Mouse (Mus musculus) stomach, embryonic 16.5 days (tissue): ENCODE data around the gene Gm9837. TPM values are rescaled to one million over a fixed set of nuclear protein-coding genes. Genes with fewer than 3 reads are reported as not detected.

Experiments used
- ATAC-seq: fragments of 200-750 bp; cut with Nextera tagmentation; 2 replicates; pipeline ENCODE4 v1.8.0; 2017; ENCODE audit warnings: moderate number of reproducible peaks, moderate TSS enrichment; ENCODE audit not compliant: insufficient read depth, low FRiP score
- H3K27ac ChIP-seq: fragments of 300-500 bp; sonication (generic); 2 replicates; pipeline ENCODE4 v1.5.1; 2014; ENCODE audit warnings: low read length
- H3K27me3 ChIP-seq: fragments of 300-500 bp; sonication (generic); 2 replicates; pipeline ENCODE4 v1.6.1; 2014; ENCODE audit warnings: low read length, control low read depth, mixed read lengths; ENCODE audit not compliant: control insufficient read depth, insufficient read depth
- H3K36me3 ChIP-seq: fragments of 300-500 bp; sonication (generic); 2 replicates; pipeline ENCODE4 v1.6.1; 2014; ENCODE audit warnings: low read length; ENCODE audit not compliant: control insufficient read depth, insufficient read depth
- H3K4me1 ChIP-seq: fragments of 300-500 bp; sonication (generic); 2 replicates; pipeline ENCODE4 v1.6.1; 2014; ENCODE audit warnings: low read length, control low read depth, mixed read lengths; ENCODE audit not compliant: control insufficient read depth, insufficient read depth
- H3K4me2 ChIP-seq: fragments of 300-500 bp; sonication (generic); 2 replicates; pipeline ENCODE4 v1.6.1; 2014; ENCODE audit warnings: low read depth, low read length, mixed read lengths
- H3K4me3 ChIP-seq: fragments of 300-500 bp; sonication (generic); replicated peaks from 2 replicates; pipeline ENCODE4 v1.5.1; 2014; ENCODE audit warnings: mild to moderate bottlenecking, low read length
- H3K9ac ChIP-seq: fragments of 300-500 bp; sonication (generic); 2 replicates; pipeline ENCODE4 v1.6.1; 2014; ENCODE audit warnings: low read length
- H3K9me3 ChIP-seq: fragments of 300-500 bp; sonication (generic); replicated peaks from 2 replicates; pipeline ENCODE4 v1.6.1; 2016; ENCODE audit warnings: low read length, control low read depth; ENCODE audit not compliant: control insufficient read depth
- WGBS: fragments of 180-500 bp; shearing (Covaris S2); extraction: QIAGEN DNeasy Blood & Tissue Kit; methylation state at CpG from one replicate; pipeline ENCODE4 v1.1.7; 2014; 5-methylcytosine and 5-hydroxymethylcytosine counted together
- polyA plus RNA-seq: library from polyadenylated mRNA; unstranded; fragments of >200 nt; fragmentation: Nextera tagmentation; extraction: Ambion mirVana; gene quantifications from 2 replicates; pipeline ENCODE4 v1.2.1, GENCODE M21; 2015

The Gm9837 gene
- polyA plus RNA-seq, 1 experiment from 2014 or later: not detected

DNA sequence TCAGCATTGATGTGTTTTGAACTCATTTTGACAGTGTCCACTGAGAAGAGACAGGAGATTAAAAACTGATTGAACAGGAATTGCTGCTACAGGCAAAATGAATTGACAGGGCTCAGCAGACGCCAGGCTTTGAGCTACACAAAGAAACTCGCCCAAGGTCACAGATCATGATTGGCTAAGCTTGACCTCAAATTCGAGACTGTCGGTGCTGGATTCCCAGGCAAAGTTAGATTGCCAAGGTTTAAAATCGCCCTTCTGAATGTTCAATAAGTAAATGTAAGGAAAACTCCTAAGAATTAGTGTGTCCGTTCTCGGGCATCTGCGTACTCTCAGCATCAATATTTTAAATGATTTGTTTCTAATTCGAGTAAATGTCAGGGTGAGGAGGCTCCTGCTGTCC is 19.1 kb upstream of the Gm9837 start:
- Histone ChIP-seq H3K9me3 (no peaks in the 10 kb centered on the region), H3K27ac (no peak overlapping the region), H3K4me1 (peaks cover 6% of the 10 kb centered on the region; the same call in 1 of the 2 replicates), H3K36me3 (no peaks in the 10 kb centered on the region), H3K4me2 (no peak overlapping the region), H3K27me3 (0 out of 2 replicates have a peak, but pooled peaks cover 2% of the 10 kb centered on the region), H3K4me3 (no peak overlapping the region), H3K9ac (no peak overlapping the region)
- WGBS: 79% methylated on average over 9 of the region's 9 CpGs
- no peak for ATAC-seq

GRCm38 (mm10) chr11:53489007-53489406 is 18.7 kb upstream of the Gm9837 start:
- Histone ChIP-seq H3K9me3 (no peaks in the 10 kb centered on the region), H3K27me3 (0 out of 2 replicates have a peak, but pooled peaks cover 2% of the 10 kb centered on the region), H3K9ac (no peak overlapping the region), H3K4me3 (no peak overlapping the region), H3K36me3 (no peaks in the 10 kb centered on the region), H3K4me2 (no peak overlapping the region), H3K4me1 (peaks cover 6% of the 10 kb centered on the region; the same call in 1 of the 2 replicates), H3K27ac (no peak overlapping the region)
- 96% methylated on average over 5 of the region's 5 CpGs for WGBS
- no peak for ATAC-seq

- Histone ChIP-seq H3K36me3 (no peaks in the 10 kb centered on the region), H3K4me1 (peaks cover 6% of the 10 kb centered on the region; the same call in 1 of the 2 replicates), H3K9me3 (no peaks in the 10 kb centered on the region), H3K9ac (no peak overlapping the region; the same call in 1 of the 2 replicates), H3K27me3 (0 out of 2 replicates have a peak, but pooled peaks cover 2% of the 10 kb centered on the region), H3K4me2 (peak overlapping the region; percentile 29), H3K4me3 (peak overlapping the region; percentile 15), H3K27ac (no peak overlapping the region)
- peak; percentile 75; the same call in 1 of the 2 replicates for ATAC-seq
- 8% methylated on average over 27 of the region's 27 CpGs for WGBS
Measured at GRCm38 (mm10) chr11:53486822-53487594, 16.7 kb upstream of the Gm9837 start.

GRCm38 (mm10) chr11:53486351-53486750 is 16.1 kb upstream of the Gm9837 start:
- Histone ChIP-seq H3K27me3 (0 out of 2 replicates have a peak, but pooled peaks cover 2% of the 10 kb centered on the region), H3K4me2 (no peak overlapping the region), H3K27ac (no peak overlapping the region), H3K4me1 (peaks cover 6% of the 10 kb centered on the region; the same call in 1 of the 2 replicates), H3K9me3 (no peaks in the 10 kb centered on the region), H3K4me3 (no peak overlapping the region), H3K9ac (no peak overlapping the region), H3K36me3 (no peaks in the 10 kb centered on the region)
- WGBS: 65% methylated on average over 3 of the region's 3 CpGs
- no peak for ATAC-seq

GRCm38 (mm10) chr11:53485719-53486118 is 15.4 kb upstream of the Gm9837 start:
- no peaks in the 10 kb centered on the region for H3K36me3 ChIP-seq
- no peak overlapping the region for H3K4me2 ChIP-seq
- 0 out of 2 replicates have a peak, but pooled peaks cover 2% of the 10 kb centered on the region for H3K27me3 ChIP-seq
- WGBS: 44% methylated on average over 3 of the region's 3 CpGs
- H3K4me3 ChIP-seq: no peak overlapping the region
- peaks cover 6% of the 10 kb centered on the region; the same call in 1 of the 2 replicates for H3K4me1 ChIP-seq
- no peak overlapping the region for H3K9ac ChIP-seq
- no peak overlapping the region for H3K27ac ChIP-seq
- no peaks in the 10 kb centered on the region for H3K9me3 ChIP-seq
- no peak for ATAC-seq

DNA sequence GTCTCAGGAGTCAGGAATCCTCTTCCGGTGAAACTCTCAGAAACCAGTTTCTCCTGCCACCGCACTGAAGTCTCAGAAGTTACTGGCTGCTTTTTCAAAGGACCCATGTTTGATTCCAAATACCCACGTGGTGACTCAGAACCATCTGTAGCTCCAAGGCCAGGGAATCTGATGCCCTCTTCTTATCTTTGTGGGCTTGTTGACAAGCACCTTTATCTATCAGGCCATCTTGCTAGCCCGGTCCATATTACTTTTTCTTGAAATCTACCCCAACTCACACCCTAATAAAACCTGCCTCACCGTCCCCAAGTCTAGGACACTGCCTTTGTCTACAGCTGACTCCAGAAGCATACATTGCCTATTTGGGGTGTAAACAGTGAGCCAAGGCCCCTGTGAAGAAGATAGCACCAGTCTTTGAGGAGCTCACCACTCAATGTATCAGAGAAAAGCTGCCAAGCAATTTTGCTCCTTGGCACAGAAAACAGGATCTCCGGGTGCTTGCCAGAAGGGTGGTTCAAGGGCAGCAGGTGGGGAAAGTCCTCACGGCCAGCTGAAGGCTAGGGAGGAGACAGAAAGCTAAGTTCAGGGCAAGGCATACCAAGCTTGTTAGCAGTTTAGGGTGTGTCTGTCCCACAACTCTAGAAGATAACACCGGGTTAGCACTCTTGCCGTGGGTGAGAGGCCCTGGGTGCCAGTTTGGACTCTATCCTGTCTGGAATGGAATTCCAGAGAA is 13.0 kb upstream of the Gm9837 start:
- H3K27me3 ChIP-seq: peaks cover 23% of the 10 kb centered on the region
- H3K4me2 ChIP-seq: no peak overlapping the region
- ATAC-seq: peak; percentile 66
- H3K4me1 ChIP-seq: peaks cover 21% of the 10 kb centered on the region
- no peaks in the 10 kb centered on the region for H3K9me3 ChIP-seq
- WGBS: 48% methylated on average over 9 of the region's 9 CpGs
- H3K36me3 ChIP-seq: no peaks in the 10 kb centered on the region
- H3K9ac ChIP-seq: no peak overlapping the region
- peak overlapping the region; percentile 50; the same call in 1 of the 2 replicates for H3K27ac ChIP-seq
- no peak overlapping the region for H3K4me3 ChIP-seq

- H3K36me3 ChIP-seq: no peaks in the 10 kb centered on the region
- no peak overlapping the region for H3K4me3 ChIP-seq
- H3K4me1 ChIP-seq: peaks cover 15% of the 10 kb centered on the region
- peaks cover 35% of the 10 kb centered on the region for H3K27me3 ChIP-seq
- no peak overlapping the region for H3K9ac ChIP-seq
- H3K27ac ChIP-seq: no peak overlapping the region
- 70% methylated on average over 4 of the region's 4 CpGs for WGBS
- H3K9me3 ChIP-seq: no peaks in the 10 kb centered on the region
- ATAC-seq: no peak
- no peak overlapping the region for H3K4me2 ChIP-seq
Measured at GRCm38 (mm10) chr11:53481088-53481730, 10.9 kb upstream of the Gm9837 start.

DNA sequence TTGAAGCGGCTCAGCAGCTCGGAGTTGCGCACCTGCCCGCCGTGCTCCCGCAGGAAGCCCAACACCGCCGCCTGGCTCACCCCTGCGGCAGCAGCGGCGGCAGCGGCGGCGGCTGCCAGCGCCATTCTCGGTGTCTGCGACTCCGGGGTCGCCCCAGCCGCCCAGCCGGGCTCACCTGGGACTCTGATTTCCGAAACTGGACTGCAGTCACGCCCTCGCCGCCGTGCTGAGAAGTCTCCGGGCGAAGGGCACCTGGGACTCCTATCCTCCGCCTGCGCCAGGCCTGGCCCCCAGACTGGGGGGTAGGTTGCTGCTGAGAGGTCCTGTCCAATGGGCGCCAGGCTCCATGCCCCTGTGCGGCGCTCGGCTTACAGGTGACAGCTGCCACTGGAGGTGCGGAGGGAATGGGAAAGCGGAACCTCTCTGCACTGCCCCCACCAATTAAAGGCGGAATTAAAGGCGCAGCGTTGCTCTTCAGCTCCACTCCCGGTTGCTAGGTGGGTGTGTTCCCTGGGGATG is 9.6 kb upstream of the Gm9837 start, which contains the start of the genes Gm9945 and Sowaha:
Gene Gm9945 (plus strand): TSS at position 384 of the 519 bp plus-strand sequence.
Gene Sowaha (minus strand): TSS at position 492 of the 519 bp plus-strand sequence.
- peak within 1 kb of the TSS; percentile 75 for H3K4me2 ChIP-seq
- H3K9ac ChIP-seq: peak within 1 kb of the TSS; percentile 60
- no peak within 1 kb of the TSS for H3K27ac ChIP-seq
- H3K4me3 ChIP-seq: peak within 1 kb of the TSS; percentile 52
- H3K9me3 ChIP-seq: no peaks in the 10 kb centered on the region
- peaks cover 45% of the 10 kb centered on the region for H3K27me3 ChIP-seq
- ATAC-seq: peak; percentile 66
- WGBS: 4% methylated on average over 40 of the region's 40 CpGs
- H3K36me3 ChIP-seq: no peaks in the 10 kb centered on the region
- peaks cover 15% of the 10 kb centered on the region for H3K4me1 ChIP-seq
